15 mouse cellular contexts compared by ENCODE assay signal in genomic region chr13:77409804-77410203, GRCm38 (mm10).
"Had no signal": no experiment of that assay in that cellular context is flagged by ENCODE, and none has a peak within 500 bp of the region (broad histone marks: within the 10 kb centered on the region; RNA-seq: fewer than 3 reads in every experiment).

No protein-coding gene starts in this region.

- H3K36me3 ChIP-seq: liver, embryonic 13.5 days; neural tube, embryonic 12.5 days had no signal

- H3K4me3 ChIP-seq: layer of hippocampus, adult 2 months; liver, embryonic 13.5 days; megakaryocyte, embryonic 14.5 days; neural tube, embryonic 12.5 days had no signal

- ATAC-seq: liver, postnatal 0 days had no signal

- H3K9ac ChIP-seq: liver, embryonic 13.5 days; liver, postnatal 0 days; neural tube, embryonic 12.5 days had no signal

- H3K9me3 ChIP-seq: liver, embryonic 13.5 days; megakaryocyte, embryonic 14.5 days; neural tube, embryonic 12.5 days had no signal

- DNase-seq: kidney, adult 9 months; kidney, postnatal 4 days; left cerebral cortex, postnatal 4 days; liver; liver, embryonic 13.5 days; liver, postnatal 0 days; lung, postnatal 14 days; midbrain, embryonic 14.5 days; thymus, postnatal 4 days had no signal

- H3K4me2 ChIP-seq: liver, embryonic 13.5 days; neural tube, embryonic 12.5 days had no signal

- H3K27ac ChIP-seq: kidney, postnatal 0 days; layer of hippocampus, adult 2 months; liver, embryonic 13.5 days; macrophage; neural tube, embryonic 12.5 days; stomach, postnatal 0 days had no signal

- H3K4me1 ChIP-seq: liver, embryonic 13.5 days; megakaryocyte, embryonic 14.5 days; neural tube, embryonic 12.5 days had no signal

- H3K27me3 ChIP-seq: liver, embryonic 13.5 days; megakaryocyte, embryonic 14.5 days; neural tube, embryonic 12.5 days had no signal
